Mouse (Mus musculus) large intestine, adult 2 months (tissue): Measurements from ENCODE around the gene Top2a. TPM values are rescaled to one million over a fixed set of nuclear protein-coding genes. Genes with fewer than 3 reads are reported as not detected.

Source experiments
- DNase-seq: peaks from one replicate; pipeline ENCODE4 v3.0.0-alpha.2; 2012; ENCODE audit warnings: low read depth, low spot score
- WGBS: fragments of 180-500 bp; shearing (Covaris S2); methylation state at CpG from one replicate; pipeline ENCODE4 v1.1.7; 2018; 5-methylcytosine and 5-hydroxymethylcytosine counted together
- polyA plus RNA-seq: library from polyadenylated mRNA; depleted of rRNA; stranded (reverse); fragments of >200 nt; gene quantifications from 2 replicates; pipeline ENCODE4 v1.2.3, GENCODE M21; 2012; rRNA removed

The Top2a gene
- polyA plus RNA-seq, 1 experiment: 25.6 TPM

DNA sequence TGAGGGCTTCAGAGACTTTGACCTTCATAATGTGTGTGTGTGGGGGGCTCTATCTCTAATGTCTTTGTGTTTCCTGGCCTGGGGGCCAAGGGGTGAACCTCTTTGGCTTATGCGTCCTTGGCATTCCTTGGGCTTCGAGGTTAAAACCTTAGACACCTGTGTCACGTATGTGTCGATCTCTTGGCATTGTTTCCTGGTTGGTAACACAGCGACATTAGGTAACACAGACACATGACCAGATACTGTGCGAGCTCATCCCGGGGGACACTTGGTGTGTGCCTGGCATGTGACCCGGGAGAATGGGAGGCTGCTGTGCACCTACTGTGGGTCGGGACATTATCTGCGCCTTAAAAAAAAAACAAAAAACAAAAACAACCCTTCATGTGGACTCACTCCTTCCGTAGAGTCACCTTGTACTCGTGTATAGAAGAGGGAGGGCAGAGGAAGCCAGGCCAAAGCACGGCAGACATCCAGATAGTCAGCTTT is 70.1 kb downstream of the Top2a start:
- DNase-seq: no peak
- WGBS: 37% methylated on average over 13 of the region's 13 CpGs

DNA sequence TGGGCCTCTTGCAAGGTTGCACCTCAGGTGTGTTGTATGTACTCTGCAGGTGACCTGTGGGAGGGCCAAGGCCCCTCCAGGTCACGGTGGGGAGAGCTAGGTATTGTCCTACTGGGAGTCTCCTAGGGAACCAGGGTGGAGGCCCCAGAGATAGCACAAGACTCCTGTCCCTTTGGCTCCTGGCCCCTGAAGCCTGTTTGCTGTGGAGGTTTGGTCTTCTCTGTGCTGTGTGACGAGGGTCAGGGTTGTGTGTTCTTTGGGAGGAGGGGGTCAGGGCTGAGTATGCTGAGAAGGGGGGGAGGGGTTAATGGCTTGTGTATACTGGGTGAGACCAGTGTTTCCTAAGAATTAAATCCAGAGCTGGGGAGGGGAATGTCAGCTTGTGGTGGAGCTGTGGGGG is 70.6 kb downstream of the Top2a start:
- no peak for DNase-seq
- WGBS: 51% methylated on average over 2 of the region's 2 CpGs

DNA sequence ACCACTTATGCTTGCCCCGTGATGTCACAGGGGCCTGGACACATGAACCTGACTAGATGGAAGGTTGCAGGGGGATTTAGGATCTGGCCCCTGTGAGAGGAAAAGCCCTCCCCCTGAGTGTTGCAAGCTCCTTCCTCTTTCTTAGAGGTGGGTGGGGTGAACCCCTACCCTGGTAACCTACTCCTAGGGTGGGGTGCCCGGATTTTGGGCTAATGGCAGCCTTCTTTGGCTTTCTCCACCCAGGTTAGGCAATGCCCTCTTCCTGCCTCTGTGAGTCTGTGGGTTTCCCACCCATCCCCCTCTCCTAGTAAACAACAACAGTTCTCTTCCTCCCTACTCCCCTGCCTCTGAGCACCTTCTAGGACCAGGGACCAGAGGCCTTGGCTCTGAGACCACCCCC is 71.3 kb downstream of the Top2a start:
- WGBS: 68% methylated on average over 2 of the region's 2 CpGs

DNA sequence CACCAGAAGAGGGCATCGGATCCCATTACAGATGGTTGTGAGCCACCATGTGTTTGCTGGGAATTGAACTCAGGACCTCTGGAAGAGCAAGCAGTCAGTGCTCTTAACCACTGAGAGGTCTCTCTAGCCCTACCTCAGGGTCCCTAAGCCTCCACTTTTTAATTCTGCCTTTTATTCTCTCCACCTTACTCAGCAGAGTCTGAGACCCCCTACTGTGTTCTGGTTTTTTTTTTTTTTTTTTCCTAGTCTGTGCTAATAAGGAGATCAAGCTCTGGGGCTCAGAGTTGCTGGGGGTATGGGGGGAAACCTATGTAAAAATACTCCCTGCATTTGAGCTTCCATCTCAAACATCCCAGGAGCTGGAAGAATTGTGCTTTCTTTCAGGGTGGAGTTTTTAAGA is 71.9 kb downstream of the Top2a start:
- no peak for DNase-seq

More for the DNA sequence above, 71.3 kb downstream of the Top2a start:
- no peak for DNase-seq

DNA sequence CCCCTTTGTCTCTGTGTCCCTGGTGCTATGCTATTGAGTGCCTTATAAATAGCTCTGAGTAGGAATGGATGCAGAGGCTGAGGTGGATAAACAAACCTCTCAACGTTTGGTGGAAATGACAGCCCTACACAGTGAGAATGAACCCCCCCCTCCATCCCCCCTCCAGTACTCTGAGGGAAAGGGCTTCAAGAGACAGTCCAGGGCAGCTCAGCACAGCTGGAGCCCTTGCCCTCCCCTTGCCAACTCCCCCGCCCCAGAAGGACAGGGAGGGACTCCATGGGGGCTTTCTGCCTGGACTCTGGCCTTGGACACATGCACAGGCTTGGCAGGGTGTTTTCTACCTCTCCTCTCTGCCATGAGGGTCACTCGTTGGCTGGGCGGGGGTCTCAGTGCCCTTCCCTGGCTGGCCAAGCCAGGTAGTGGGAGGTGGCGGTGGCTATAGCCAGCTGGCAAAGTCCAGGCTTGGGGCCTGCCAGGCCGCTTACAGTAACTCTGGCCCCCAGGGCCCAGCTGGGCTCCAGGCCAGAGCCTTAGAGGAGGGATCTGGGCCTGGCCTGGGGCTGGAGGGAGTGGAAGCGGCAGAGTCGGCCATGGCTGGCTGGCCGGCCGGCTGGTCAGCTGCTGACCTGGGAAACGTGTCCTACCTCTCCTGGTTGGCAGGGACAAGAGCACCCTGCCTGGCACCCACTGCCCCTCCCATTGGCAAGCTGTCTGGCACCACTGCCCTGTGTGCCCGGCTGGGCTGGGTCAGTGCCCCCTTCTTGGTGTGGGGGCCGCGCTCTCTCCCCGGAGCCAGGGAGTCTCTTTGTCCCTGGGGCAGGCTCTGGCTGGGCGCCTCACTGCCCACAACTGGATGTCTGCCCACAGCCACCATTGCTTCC is 72.7 kb downstream of the Top2a start:
- DNase-seq: no peak
- 57% methylated on average over 16 of the region's 16 CpGs for WGBS

More for the DNA sequence above, 71.9 kb downstream of the Top2a start:
- WGBS: 68% methylated on average over 1 of the region's 1 CpGs

DNA sequence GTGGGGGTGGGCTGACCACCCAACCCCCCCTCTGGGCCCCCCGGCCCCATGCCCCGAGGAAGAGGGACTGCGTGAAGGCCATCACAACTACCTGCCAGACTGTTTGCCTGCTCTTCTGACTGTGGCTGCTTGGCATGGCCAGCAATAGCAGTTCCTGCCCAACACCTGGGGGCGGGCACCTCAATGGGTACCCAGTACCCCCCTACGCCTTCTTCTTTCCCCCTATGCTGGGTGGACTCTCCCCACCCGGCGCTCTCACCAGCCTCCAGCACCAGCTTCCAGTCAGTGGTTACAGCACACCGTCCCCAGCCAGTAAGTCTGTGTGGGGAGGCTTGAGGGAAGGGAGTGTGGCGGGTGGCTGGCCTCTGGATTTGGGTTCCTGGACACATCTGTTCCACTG is 73.5 kb downstream of the Top2a start:
- DNase-seq: no peak
- 76% methylated on average over 9 of the region's 9 CpGs for WGBS

DNA sequence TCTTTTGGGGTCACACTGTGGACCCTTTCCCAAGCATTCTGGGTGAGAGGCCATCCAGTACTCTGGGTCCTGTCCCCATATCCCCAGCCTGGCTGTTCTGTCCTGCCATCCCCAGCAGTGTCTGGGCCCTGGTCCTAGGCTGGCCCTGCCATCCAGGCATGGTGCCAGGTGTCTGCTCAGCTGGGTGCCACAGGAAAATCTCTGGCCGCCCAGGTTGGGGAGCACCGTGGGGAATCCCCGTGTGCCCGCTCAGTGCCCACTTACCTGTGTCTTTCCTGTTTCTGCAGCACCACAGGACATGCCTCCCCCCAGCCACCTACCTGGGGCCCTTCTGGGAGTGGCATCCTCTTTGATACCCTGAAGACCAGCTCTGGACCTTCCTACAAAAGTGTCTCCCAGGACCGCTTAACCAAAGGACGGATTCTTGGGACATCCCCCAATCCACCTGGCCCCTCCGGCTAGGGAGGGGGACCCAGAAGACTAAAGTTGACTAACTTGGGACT is 74.0 kb downstream of the Top2a start:
- WGBS: 67% methylated on average over 7 of the region's 7 CpGs
- DNase-seq: no peak

DNA sequence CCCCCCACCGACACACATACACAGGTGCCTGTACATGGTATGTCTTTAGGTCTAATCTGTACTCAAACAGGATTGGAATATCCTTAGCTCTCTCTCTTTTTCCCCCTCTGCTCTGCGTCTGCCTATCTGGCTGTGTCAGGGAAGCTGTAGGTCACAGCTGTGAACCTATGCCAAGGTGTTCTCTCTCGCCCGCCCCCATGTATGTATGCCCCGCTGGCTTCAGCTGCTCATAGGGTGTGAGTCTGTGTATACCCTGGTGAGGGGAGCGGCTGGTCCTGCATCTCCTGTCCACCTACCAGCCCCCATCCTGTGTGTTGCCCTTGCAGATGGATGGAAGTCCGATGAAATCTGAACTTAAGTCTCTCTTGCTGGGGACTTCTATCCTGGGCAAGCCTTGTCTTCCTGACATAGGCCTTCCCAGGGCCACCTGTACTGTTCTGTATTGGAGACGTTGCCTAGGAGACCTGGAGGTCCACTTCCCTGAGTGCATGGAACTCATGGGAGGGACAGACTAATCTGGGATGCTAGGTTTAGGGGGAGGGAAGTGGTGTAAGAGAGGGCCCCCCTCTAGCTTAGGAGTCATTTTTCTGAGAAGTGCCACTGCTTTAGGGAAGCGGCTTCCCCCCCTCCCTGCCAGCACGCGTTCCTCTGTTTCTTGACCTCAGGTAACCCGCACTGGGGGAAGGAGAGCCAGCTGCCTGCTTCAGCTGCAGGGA is 74.6 kb downstream of the Top2a start:
- WGBS: 77% methylated on average over 12 of the region's 12 CpGs
- no peak for DNase-seq

DNA sequence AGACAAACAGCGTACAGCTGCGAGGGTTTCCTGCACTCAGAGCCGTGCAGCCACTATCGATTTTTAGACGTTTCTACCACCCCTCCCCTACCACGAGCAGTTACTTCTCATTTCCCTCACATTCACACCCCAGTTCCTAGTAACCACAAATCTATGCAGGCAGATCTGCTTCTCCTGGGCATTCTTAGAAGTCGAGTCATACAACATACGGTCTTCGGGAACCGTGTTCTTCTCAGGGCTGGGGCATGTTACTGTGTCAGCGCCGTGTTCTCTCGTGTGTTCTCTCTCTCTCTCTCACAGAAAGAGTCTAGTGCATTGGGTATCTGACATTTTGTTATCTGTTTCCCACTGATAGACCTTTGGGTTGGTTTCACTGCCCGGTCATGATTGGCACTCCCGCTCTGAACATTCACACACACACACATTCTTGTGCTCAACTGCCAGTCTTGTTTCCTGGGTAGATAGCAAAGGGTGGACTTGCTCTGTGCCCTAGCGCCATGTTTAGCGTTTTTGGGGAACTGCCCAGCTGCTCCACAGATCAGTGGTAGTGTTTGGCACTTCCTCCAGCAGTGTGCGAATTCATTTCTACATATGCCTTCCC is 75.9 kb downstream of the Top2a start:
- WGBS: 68% methylated on average over 18 of the region's 18 CpGs
- no peak for DNase-seq

DNA sequence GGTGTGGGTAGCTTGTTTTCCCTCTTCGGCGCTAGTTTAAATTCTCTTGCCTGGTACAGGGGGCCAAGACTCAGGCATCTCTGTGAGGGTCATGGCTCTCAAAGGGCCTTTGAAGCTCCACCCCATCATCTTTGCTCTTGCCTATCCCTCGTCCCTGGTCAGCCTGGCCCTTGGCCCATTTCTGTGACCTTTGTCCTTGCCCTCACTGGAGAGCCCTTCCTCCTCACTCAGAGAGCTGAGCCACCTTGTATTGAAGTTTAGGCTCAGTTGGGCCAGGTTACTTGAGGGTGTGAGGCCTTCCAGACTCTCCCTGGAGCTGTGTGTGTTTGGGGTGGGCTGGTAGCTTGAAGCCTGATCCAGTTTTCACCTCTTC is 78.4 kb downstream of the Top2a start:
- 28% methylated on average over 3 of the region's 3 CpGs for WGBS
- no peak for DNase-seq

DNA sequence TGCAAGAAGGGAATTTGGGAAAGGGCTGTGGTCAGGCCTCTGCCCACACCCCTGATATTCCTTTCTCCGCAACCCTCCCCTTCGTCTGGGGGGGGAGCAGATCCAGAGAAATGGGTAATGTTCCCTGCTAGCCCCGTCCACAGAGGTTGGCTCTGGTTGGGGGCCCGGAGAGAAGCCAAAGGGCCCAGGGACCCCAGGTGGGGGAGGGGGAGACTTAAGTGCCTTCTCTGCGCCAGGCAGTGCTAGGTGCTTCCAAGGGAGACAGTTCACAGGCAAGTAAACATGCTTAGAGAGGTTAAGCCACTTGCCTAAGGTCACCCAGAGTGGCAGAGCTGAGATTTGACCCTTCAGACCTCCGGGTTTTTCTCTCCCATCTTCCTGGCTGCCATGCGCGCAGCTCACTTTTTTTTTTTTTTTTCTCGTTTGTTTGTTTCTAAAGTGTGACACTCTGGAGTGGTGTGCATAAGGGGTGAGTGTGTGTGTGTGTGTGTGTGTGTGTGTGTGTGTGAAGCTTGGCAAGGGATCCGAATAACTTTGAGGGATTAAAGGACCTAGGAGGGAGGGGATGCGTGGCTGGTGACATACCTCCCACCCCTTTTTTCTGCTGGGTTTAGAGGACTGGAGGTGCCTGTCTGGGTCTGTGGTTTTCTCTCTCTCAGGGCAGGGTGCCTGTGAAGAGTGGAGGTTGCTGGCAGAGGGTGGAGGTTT is 78.9 kb downstream of the Top2a start:
- no peak for DNase-seq
- 52% methylated on average over 11 of the region's 11 CpGs for WGBS

DNA sequence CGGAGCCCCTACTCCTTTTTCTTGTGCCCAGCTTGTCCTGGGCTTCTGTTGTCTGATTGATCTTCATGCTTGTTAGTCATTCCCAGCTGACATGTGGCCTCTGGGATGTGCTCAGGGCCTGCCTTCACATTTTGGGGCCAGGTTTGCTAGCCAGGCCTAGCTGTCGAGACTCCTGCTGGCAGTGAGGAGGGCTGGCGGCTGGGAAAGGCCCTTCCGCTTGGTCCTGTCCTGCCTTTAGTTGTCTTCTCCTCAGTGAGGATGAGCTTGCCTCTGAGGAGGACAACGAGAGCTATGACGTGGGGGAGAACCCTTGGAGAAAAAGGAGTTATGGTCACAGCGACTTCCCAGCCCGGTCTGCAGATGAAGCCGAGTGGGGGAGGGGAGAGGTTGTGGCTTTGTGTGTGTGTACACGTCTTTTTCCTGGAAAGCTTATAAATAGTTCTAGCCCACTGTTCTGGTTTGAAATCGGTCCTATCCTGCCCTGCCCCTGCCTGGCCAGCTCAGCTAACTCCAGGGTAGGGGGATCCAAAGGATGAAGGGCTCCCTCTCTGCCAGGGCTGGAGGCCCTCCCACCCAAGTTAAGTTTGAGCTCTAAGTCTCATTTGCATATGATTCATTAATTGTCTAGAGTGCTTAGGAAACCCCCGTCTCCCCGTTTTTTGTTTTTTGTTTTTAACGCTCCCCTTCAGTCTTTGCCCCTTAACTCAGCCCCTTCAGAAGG is 80.1 kb downstream of the Top2a start:
- no peak for DNase-seq
- WGBS: 55% methylated on average over 14 of the region's 14 CpGs

Other genes starting within 250 kb of the Top2a start
- 32.0 and 71.6 TPM in 2 replicates for gene Nr1d1, start 248.9 kb downstream of the Top2a start, polyA plus RNA-seq
- gene Msl1, start 228.7 kb downstream of the Top2a start, polyA plus RNA-seq: 22.1 and 32.3 TPM in 2 replicates
- 21.1 and 23.8 TPM in 2 replicates for gene Casc3, start 219.3 kb downstream of the Top2a start, polyA plus RNA-seq
- 29.2 and 37.4 TPM in 2 replicates for gene Rapgefl1, start 187.4 kb downstream of the Top2a start, polyA plus RNA-seq
- 9.9 and 13.8 TPM in 2 replicates for gene Wipf2, start 160.6 kb downstream of the Top2a start, polyA plus RNA-seq
- 2.4 and 2.7 TPM in 2 replicates for gene Cdc6, start 116.4 kb downstream of the Top2a start, polyA plus RNA-seq
- gene Rara, start 96.4 kb downstream of the Top2a start, polyA plus RNA-seq: 24.8 and 31.8 TPM in 2 replicates
- gene Gjd3, start 41.2 kb downstream of the Top2a start, polyA plus RNA-seq: 1.1 and 1.4 TPM in 2 replicates
- gene Igfbp4, start 17.1 kb upstream of the Top2a start, polyA plus RNA-seq: 111 and 134 TPM in 2 replicates
- gene Tns4, start 65.1 kb upstream of the Top2a start, polyA plus RNA-seq: 30.1 and 51.4 TPM in 2 replicates
- 5.8 and 7.7 TPM in 2 replicates for gene Ccr7, start 130.9 kb upstream of the Top2a start, polyA plus RNA-seq
- 16.6 and 17.2 TPM in 2 replicates for gene Smarce1, start 206.8 kb upstream of the Top2a start, polyA plus RNA-seq
- 0.36 and 0.48 TPM in 2 replicates for gene Krt222, start 219.9 kb upstream of the Top2a start, polyA plus RNA-seq